Mouse (Mus musculus) limb, embryonic 13.5 days (tissue): Measurements from ENCODE around the gene Smim27. TPM values are rescaled to one million over a fixed set of nuclear protein-coding genes. Genes with fewer than 3 reads are reported as not detected.

Experiments used
- ATAC-seq: fragments of 200-750 bp; cut with Nextera tagmentation; 2 replicates; pipeline ENCODE4 v1.8.0; 2017; ENCODE audit warnings: low read depth, moderate number of reproducible peaks, moderate TSS enrichment; ENCODE audit not compliant: low FRiP score
- H3K27ac ChIP-seq: fragments of 300-500 bp; sonication (generic); 2 replicates; pipeline ENCODE4 v1.5.1; 2015; ENCODE audit warnings: inconsistent platforms, mild to moderate bottlenecking, moderate library complexity
- H3K27me3 ChIP-seq: fragments of 300-500 bp; sonication (generic); 2 replicates; pipeline ENCODE4 v1.6.1; 2015; ENCODE audit warnings: mild to moderate bottlenecking, inconsistent platforms
- H3K36me3 ChIP-seq: fragments of 300-500 bp; sonication (generic); 2 replicates; pipeline ENCODE4 v1.6.1; 2015; ENCODE audit warnings: inconsistent platforms, mild to moderate bottlenecking, moderate library complexity
- H3K4me1 ChIP-seq: fragments of 300-500 bp; sonication (generic); 2 replicates; pipeline ENCODE4 v1.6.1; 2015; ENCODE audit warnings: inconsistent platforms
- H3K4me2 ChIP-seq: fragments of 300-500 bp; sonication (generic); replicated peaks from 2 replicates; pipeline ENCODE4 v1.6.1; 2015; ENCODE audit warnings: inconsistent platforms, mild to moderate bottlenecking, moderate library complexity
- H3K4me3 ChIP-seq: fragments of 300-500 bp; sonication (generic); 2 replicates; pipeline ENCODE4 v1.5.1; 2015; ENCODE audit warnings: moderate library complexity, mild to moderate bottlenecking, inconsistent platforms
- H3K9ac ChIP-seq: fragments of 300-500 bp; sonication (generic); 2 replicates; pipeline ENCODE4 v1.6.1; 2015; ENCODE audit warnings: mild to moderate bottlenecking, inconsistent platforms
- H3K9me3 ChIP-seq: fragments of 300-500 bp; sonication (generic); 2 replicates; pipeline ENCODE4 v1.6.1; 2016; ENCODE audit warnings: inconsistent platforms
- WGBS: fragments of 180-500 bp; shearing (Covaris S2); methylation state at CpG from one replicate; pipeline ENCODE4 v1.1.7; 2015; 5-methylcytosine and 5-hydroxymethylcytosine counted together
- polyA plus RNA-seq: library from polyadenylated mRNA; unstranded; fragments of >200 nt; fragmentation: Nextera tagmentation; extraction: Ambion mirVana; gene quantifications from 2 replicates; pipeline ENCODE4 v1.2.1, GENCODE M21; 2015

Gene Smim27
- polyA plus RNA-seq, 1 experiment from 2014 or later = 33.6 TPM

DNA sequence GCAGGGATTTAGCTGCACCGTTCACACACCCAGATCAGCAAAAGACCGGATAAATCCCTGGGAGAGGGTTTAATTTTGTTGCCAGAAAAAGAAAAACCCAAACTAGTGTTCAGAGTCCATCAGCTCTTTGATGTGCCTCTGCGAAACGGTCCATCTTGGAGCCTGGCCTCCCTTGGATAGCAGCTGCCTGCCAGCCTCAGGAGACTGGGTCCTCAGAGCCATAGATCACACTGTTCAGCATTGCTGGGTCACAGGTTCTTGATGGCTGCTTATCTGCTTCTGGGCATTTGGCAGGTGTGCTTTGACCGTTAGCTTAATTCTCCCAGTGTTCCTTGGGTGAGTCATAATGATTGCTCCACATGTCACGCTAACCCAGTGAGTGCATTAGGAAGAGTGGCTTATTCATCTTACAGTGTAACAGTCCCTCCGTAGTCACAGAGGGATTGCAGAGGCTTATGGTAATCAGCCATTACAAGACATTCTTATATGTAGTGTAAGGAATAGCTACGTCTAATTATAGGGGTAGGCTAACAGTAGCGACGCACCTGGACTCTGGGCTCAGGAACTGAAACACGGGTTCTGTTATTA lies 41.5 kb downstream of the Smim27 start:
- no peak overlapping the region for H3K27ac ChIP-seq
- ATAC-seq = no peak
- no peaks in the 10 kb centered on the region for H3K9me3 ChIP-seq
- H3K36me3 ChIP-seq = no peaks in the 10 kb centered on the region
- H3K4me1 ChIP-seq = no peaks in the 10 kb centered on the region
- no peak overlapping the region for H3K4me2 ChIP-seq
- H3K27me3 ChIP-seq = no peaks in the 10 kb centered on the region
- 63% methylated on average over 11 of the region's 11 CpGs for WGBS
- no peak overlapping the region for H3K9ac ChIP-seq
- H3K4me3 ChIP-seq = no peak overlapping the region

DNA sequence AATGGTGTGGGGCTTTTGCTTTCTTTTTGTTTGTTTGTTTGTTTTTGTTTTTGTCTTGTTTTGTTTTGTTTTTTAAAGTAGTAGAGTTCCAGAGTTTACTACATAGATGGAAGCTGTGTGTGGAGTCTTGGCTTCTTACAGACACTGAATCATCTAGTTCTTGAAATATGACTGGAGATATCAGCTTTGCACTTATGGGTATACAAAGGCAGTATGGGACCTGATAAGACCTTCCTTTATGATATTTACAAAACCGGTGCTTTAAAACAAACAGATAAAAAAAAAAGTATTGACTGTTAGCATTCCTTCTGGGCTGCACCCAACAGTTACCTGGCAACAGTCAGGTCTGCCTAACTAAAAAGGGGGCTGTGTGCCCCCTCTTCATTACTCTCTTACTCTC lies 42.8 kb downstream of the Smim27 start:
- Histone ChIP-seq H3K4me3 (no peak overlapping the region), H3K27ac (no peak overlapping the region), H3K9ac (no peak overlapping the region), H3K36me3 (no peaks in the 10 kb centered on the region), H3K4me1 (no peaks in the 10 kb centered on the region), H3K27me3 (no peaks in the 10 kb centered on the region), H3K9me3 (no peaks in the 10 kb centered on the region), H3K4me2 (no peak overlapping the region)
- no peak for ATAC-seq
- 92% methylated on average over 1 of the region's 1 CpGs for WGBS

DNA sequence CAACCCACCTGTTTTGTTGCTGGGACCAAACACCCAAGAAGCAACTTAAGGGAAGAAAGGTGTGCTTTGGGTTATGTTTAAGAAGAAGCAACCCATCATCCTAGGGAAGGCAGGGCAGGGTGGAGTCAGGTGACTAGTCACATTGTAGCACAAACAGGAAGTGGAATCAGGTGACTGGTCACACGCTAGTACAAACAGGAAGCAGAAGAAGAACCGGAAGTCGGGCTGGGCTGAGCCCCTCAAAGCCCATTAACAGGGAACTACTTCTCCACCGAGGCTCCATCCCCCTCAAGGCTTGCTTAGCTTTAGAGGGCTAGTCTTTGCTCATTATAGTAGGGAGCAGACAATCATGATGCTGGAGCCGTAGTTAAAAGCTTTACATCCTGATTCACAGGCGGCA lies 43.6 kb downstream of the Smim27 start:
- H3K4me3 ChIP-seq = no peak overlapping the region
- H3K9ac ChIP-seq = no peak overlapping the region
- H3K27ac ChIP-seq = no peak overlapping the region
- no peak overlapping the region for H3K4me2 ChIP-seq
- WGBS = 72% methylated on average over 6 of the region's 6 CpGs
- H3K9me3 ChIP-seq = no peaks in the 10 kb centered on the region
- no peaks in the 10 kb centered on the region for H3K36me3 ChIP-seq
- no peaks in the 10 kb centered on the region for H3K4me1 ChIP-seq
- ATAC-seq = no peak
- H3K27me3 ChIP-seq = no peaks in the 10 kb centered on the region

DNA sequence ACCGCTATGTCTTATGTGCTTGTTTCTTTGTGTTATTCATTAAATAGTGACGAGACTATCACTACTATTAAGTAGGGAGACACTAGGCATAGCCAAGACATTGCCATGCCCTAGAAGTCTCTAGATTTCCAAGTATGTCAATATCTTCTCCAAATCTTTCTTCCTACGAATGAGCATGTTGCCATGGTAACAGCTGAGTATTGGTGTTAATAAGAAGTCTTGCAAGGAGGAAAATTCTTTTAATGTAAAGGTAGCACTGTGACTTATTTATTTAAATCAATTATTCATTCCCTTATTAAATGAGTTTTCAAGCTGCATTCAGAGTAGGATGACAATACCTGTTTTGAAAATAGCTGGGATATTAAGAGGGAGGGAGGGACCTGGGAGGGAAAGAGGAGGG lies 48.0 kb downstream of the Smim27 start:
- no peak overlapping the region for H3K4me3 ChIP-seq
- H3K9me3 ChIP-seq = no peaks in the 10 kb centered on the region
- H3K36me3 ChIP-seq = no peaks in the 10 kb centered on the region
- no peak for ATAC-seq
- H3K9ac ChIP-seq = no peak overlapping the region
- no peaks in the 10 kb centered on the region for H3K27me3 ChIP-seq
- no peak overlapping the region for H3K4me2 ChIP-seq
- WGBS = 85% methylated on average over 3 of the region's 3 CpGs
- H3K4me1 ChIP-seq = no peaks in the 10 kb centered on the region
- H3K27ac ChIP-seq = no peak overlapping the region

Other genes with a start within 250 kb of the Smim27 start
- 50.1 and 51.9 TPM in 2 replicates for gene Aco1, start 126.5 kb upstream of the Smim27 start, polyA plus RNA-seq
- gene Ddx58, start 29.8 kb upstream of the Smim27 start, polyA plus RNA-seq = 10.2 and 10.9 TPM in 2 replicates
- 51.7 and 52.7 TPM in 2 replicates for gene Topors, start 271 bp downstream of the Smim27 start, polyA plus RNA-seq
- gene Ndufb6, start 9.8 kb downstream of the Smim27 start, polyA plus RNA-seq = 292 and 303 TPM in 2 replicates
- gene Tmem215, start 202.6 kb downstream of the Smim27 start, polyA plus RNA-seq = 0.45 and 0.64 TPM in 2 replicates